Mouse (Mus musculus): ENCODE results near the gene Slu7.

The Slu7 gene

GRCm38 (mm10) chr11:43483122-43483792 is 49.7 kb downstream of the Slu7 start:
- CTCF ChIA-PET, result no interaction called here

- CTCF ChIA-PET, result no interaction called here
Observed at GRCm38 (mm10) chr11:43484057-43484456, 50.5 kb downstream of the Slu7 start.

DNA sequence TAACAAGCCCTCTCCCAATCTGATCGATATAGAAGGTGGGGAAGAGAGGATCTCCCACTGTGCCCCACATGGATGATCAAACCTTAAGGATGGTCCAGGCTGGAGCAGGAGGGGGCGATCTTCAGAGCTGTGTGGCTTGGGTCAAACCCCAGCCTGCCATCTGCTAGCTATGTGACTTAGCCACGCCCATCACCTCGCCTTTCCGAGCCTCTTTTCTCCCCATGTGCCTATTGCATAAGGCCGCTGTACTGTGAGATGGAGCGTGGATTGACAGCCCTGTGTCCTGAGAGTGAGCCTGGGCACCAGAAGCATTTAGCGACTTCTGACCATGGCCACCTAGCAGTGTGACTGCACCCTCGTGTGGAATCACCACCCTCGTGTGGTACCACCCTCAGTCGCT is 51.1 kb downstream of the Slu7 start:
- CTCF ChIA-PET, result no interaction called here

DNA sequence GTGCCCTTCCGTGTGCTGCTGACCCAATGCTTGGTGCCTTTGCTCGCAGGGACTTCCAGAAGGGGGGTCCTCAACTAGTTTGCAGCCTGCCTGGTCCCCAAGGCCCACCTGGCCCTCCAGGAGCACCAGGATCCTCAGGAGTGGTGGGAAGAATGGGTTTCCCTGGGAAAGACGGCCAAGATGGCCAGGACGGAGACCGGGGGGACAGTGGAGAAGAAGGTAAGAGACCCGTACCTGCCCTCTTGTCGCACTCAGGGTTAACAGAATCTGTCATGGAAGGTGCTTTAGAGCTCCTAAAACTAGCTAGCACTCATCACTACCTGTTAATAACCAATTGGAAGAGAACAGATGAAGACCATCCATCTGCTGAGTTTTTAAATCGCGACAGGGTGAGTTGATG is 52.3 kb downstream of the Slu7 start:
- CTCF ChIA-PET, result no interaction called here

GRCm38 (mm10) chr11:43492663-43493062 is 59.1 kb downstream of the Slu7 start:
- CTCF ChIA-PET, result no interaction called here

DNA sequence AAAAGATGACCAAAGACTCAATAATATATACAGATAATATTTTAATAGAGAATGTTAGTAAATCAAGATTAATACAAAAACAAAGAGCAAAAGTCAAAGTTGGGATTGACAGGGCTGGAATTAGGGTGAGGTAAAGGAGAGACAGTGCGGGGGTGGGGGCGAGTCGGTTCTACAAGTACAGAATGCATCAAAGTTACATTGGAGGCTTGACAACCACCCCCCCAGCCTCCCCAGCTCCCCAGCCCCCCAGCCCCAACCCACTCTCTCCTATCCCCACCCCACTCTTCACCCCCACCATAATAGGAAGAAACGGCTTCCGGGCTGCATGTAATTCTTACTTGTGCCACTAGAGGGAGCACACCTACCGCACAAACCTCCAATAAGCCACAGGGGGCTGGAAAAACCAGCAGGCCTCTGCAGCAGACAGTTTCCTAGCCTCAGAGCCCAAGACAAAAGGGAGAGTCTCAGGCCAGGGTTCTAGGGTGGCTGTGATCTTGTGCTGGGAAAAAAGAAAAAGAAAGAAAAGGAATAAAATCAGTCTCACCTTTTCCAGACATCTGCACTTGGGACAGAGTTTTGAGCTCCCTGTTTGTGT is 60.4 kb downstream of the Slu7 start:
- CTCF ChIA-PET, result no interaction called here

DNA sequence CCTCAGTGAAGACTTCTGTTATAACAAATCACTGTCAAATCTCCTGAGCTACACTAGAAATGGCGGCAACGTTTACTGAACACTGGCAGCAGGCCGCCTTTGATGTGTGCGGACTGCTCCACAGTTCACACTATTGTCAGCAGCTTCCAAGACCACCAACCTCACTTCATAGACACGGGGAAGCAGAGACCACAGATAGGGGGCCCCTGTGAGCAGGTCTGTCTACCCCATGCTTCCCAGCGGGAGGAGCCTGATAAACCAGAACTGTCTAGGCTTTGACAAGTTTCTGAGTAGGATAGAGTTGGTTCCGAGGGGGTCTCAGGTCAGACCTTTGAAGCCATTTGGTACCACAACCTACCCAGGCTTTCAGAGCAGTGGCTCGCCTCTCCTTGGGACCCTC is 61.5 kb downstream of the Slu7 start:
- CTCF ChIA-PET, result no interaction called here

DNA sequence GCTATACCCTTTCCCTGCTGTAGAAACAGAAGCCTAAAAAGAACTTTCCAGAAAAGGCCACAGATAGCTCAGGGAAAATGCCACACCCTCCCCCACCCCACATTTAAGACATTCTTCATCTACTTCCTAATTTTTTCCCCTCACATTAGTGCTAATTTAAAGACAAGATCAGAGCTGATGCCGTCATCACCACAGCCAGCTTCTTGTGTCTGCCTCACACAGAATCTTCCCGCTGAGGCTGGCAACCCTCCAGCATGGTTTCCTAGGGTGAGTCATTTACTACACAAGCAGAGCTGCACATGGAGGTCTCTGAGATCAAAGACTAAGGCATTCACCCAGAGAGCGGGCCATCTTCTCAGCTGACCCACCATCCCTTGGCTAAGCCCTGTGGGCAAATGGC is 62.0 kb downstream of the Slu7 start:
- CTCF ChIA-PET, result no interaction called here

Measured in spleen, embryonic (tissue).